Mouse (Mus musculus) lung, postnatal 36 days (tissue): Measurements from ENCODE around the gene Wnt3.
"Not testable (repeated sequence)": the region's sequence is repeated elsewhere in the genome, so short reads cannot be mapped to it uniquely, and the experiment has no call there.

Source experiments
- DNase-seq: peaks from one replicate; pipeline ENCODE4 v3.0.0; 2022; ENCODE audit warnings: mixed read lengths

The Wnt3 gene

GRCm38 (mm10) chr11:103773387-103774227 lies at the start of gene Wnt3:
TSS of gene Wnt3 (plus strand) at chr11:103774150.
- no peak for DNase-seq

GRCm38 (mm10) chr11:103724331-103724771 lies 49.6 kb upstream of the Wnt3 start:
- no peak for DNase-seq

- DNase-seq: no peak
These were observed 44.5 kb upstream of the Wnt3 start for GRCm38 (mm10) chr11:103729282-103729985.

GRCm38 (mm10) chr11:103731594-103731993 lies 42.4 kb upstream of the Wnt3 start:
- DNase-seq: no peak

GRCm38 (mm10) chr11:103732306-103732705 lies 41.6 kb upstream of the Wnt3 start:
- no peak for DNase-seq

- no peak for DNase-seq
These were observed 40.9 kb upstream of the Wnt3 start for GRCm38 (mm10) chr11:103733069-103733468.

- DNase-seq: no peak
These were observed 40.0 kb upstream of the Wnt3 start for GRCm38 (mm10) chr11:103733961-103734360.

GRCm38 (mm10) chr11:103734411-103735045 lies 39.4 kb upstream of the Wnt3 start:
- DNase-seq: no peak

- DNase-seq: peak; percentile 22
These were observed 38.7 kb upstream of the Wnt3 start for GRCm38 (mm10) chr11:103735046-103735781.

GRCm38 (mm10) chr11:103749306-103750089 lies 24.5 kb upstream of the Wnt3 start, which contains the start of gene Wnt9b:
TSS of gene Wnt9b (minus strand) at chr11:103749821.
- peak; percentile 16 for DNase-seq

- peak; percentile 15 for DNase-seq
These were observed 23.3 kb upstream of the Wnt3 start for GRCm38 (mm10) chr11:103750612-103751011.

GRCm38 (mm10) chr11:103758054-103758453 lies 15.9 kb upstream of the Wnt3 start:
- DNase-seq: peak; percentile 14

- DNase-seq: peak; percentile 77
These were observed 15.2 kb upstream of the Wnt3 start for GRCm38 (mm10) chr11:103758706-103759105.

- no peak for DNase-seq
These were observed 13.8 kb upstream of the Wnt3 start for GRCm38 (mm10) chr11:103760101-103760500.

- DNase-seq: not testable (repeated sequence)
These were observed 13.1 kb upstream of the Wnt3 start for GRCm38 (mm10) chr11:103760891-103761290.

- DNase-seq: peak; percentile 75
These were observed 10.4 kb upstream of the Wnt3 start for GRCm38 (mm10) chr11:103763410-103764163.

- DNase-seq: peak; percentile 15
These were observed 9.3 kb upstream of the Wnt3 start for GRCm38 (mm10) chr11:103764601-103765000.

GRCm38 (mm10) chr11:103765556-103766011 lies 8.4 kb upstream of the Wnt3 start:
- DNase-seq: no peak

- DNase-seq: no peak
These were observed 2.7 kb upstream of the Wnt3 start for GRCm38 (mm10) chr11:103771160-103771817.
